Mouse (Mus musculus) spleen, adult 10 weeks (tissue): ENCODE data around the gene Krtap5-5. TPM values are rescaled to one million over a fixed set of nuclear protein-coding genes. Genes with fewer than 3 reads are reported as not detected.

ENCODE experiments used
- polyA plus RNA-seq: library from polyadenylated mRNA; stranded (reverse); fragments of 350-450 nt; fragmentation: Illumina TruSeq; extraction: RNeasy Lipid Tissue Mini Kit (QIAGEN cat#74804); gene quantifications from one replicate; pipeline ENCODE4 v1.2.3, GENCODE M21; 2015; ENCODE audit warnings: low replicate concordance; ENCODE audit not compliant: insufficient read depth

Gene Krtap5-5
- polyA plus RNA-seq: not detected

GRCm38 (mm10) chr7:142229871-142230270 is at the start of gene Krtap5-5:
Gene Krtap5-5 (minus strand): TSS chr7:142229971.

GRCm38 (mm10) chr7:142274263-142274662 is 44.5 kb upstream of the Krtap5-5 start, which contains the start of gene Gm4559:
Gene Gm4559 (minus strand): TSS chr7:142274363.

GRCm38 (mm10) chr7:142258254-142258653 is 28.5 kb upstream of the Krtap5-5 start, which contains the start of gene Gm2431:
Gene Gm2431 (minus strand): TSS chr7:142258354.

GRCm38 (mm10) chr7:142240978-142241377 is 11.2 kb upstream of the Krtap5-5 start, which contains the start of gene Gm40460:
Gene Gm40460 (minus strand): TSS chr7:142241078.

GRCm38 (mm10) chr7:142211559-142211958 is 18.2 kb downstream of the Krtap5-5 start, which contains the start of gene Gm7579:
Gene Gm7579 (plus strand): TSS chr7:142211859.

GRCm38 (mm10) chr7:142201064-142201463 is 28.7 kb downstream of the Krtap5-5 start, which contains the start of gene Krtap5-3:
Gene Krtap5-3 (plus strand): TSS chr7:142201364.

GRCm38 (mm10) chr7:142190289-142190688 is 39.5 kb downstream of the Krtap5-5 start, which contains the start of gene Gm10153:
Gene Gm10153 (minus strand): TSS chr7:142190389.

Other genes with a start within 250 kb of the Krtap5-5 start
- 34.7 TPM for gene Mob2, start 168.9 kb downstream of the Krtap5-5 start, polyA plus RNA-seq
- gene Dusp8, start 134.1 kb downstream of the Krtap5-5 start, polyA plus RNA-seq: 0.88 TPM
- not detected for gene Gm45618, start 109.2 kb downstream of the Krtap5-5 start, polyA plus RNA-seq
- gene Gm39115, start 93.9 kb downstream of the Krtap5-5 start, polyA plus RNA-seq: not detected
- not detected for gene Gm45337, start 85.4 kb downstream of the Krtap5-5 start, polyA plus RNA-seq
- not detected for gene Gm29735, start 72.9 kb downstream of the Krtap5-5 start, polyA plus RNA-seq
- gene Gm4553, start 64.2 kb downstream of the Krtap5-5 start, polyA plus RNA-seq: not detected
- not detected for gene Krtap5-2, start 54.0 kb downstream of the Krtap5-5 start, polyA plus RNA-seq
- gene Gm10153, start 39.6 kb downstream of the Krtap5-5 start, polyA plus RNA-seq: not detected
- gene Krtap5-3, start 28.6 kb downstream of the Krtap5-5 start, polyA plus RNA-seq: not detected
- not detected for gene Gm7579, start 18.1 kb downstream of the Krtap5-5 start, polyA plus RNA-seq
- gene Gm40460, start 11.1 kb upstream of the Krtap5-5 start, polyA plus RNA-seq: not detected
- not detected for gene Gm2431, start 28.4 kb upstream of the Krtap5-5 start, polyA plus RNA-seq
- gene Gm4559, start 44.4 kb upstream of the Krtap5-5 start, polyA plus RNA-seq: not detected
- gene Krtap5-1, start 67.1 kb upstream of the Krtap5-5 start, polyA plus RNA-seq: not detected
- gene Krtap5-4, start 73.6 kb upstream of the Krtap5-5 start, polyA plus RNA-seq: not detected
- 3.0 TPM for gene Ifitm10, start 143.8 kb upstream of the Krtap5-5 start, polyA plus RNA-seq
- 0.93 TPM for gene Gm49369, start 152.7 kb upstream of the Krtap5-5 start, polyA plus RNA-seq
- gene Ctsd, start 158.1 kb upstream of the Krtap5-5 start, polyA plus RNA-seq: 310 TPM
- 0.32 TPM for gene Syt8, start 204.9 kb upstream of the Krtap5-5 start, polyA plus RNA-seq
- 6.7 TPM for gene Tnni2, start 211.8 kb upstream of the Krtap5-5 start, polyA plus RNA-seq
- 677 TPM for gene Lsp1, start 230.8 kb upstream of the Krtap5-5 start, polyA plus RNA-seq